9 mouse cellular contexts compared by ENCODE assay signal in genomic region chr7:27384731-27385130, GRCm38 (mm10). TPM values are rescaled to one million over a fixed set of nuclear protein-coding genes. Genes with fewer than 3 reads are reported as not detected.
A peak's percentile ranks its signal among the peaks of the same experiment; 100 is the strongest.
DNase-seq lines count a peak whose midpoint lies in the region; ATAC-seq and TF ChIP-seq lines count a peak whose summit lies in the region.
"Had no signal": no experiment of that assay in that cellular context is flagged by ENCODE, and none has a peak within 500 bp of the region (broad histone marks: within the 10 kb centered on the region; RNA-seq: fewer than 3 reads in every experiment).

No protein-coding gene starts in this region.

- no peak overlapping the region for H3K9ac ChIP-seq in heart, adult 2 months (ENCODE audit: low read depth, low read length)
- no peak overlapping the region for H3K9ac ChIP-seq in heart, embryonic 11.5 days (ENCODE audit: low read depth, low read length)
- H3K9ac ChIP-seq: midbrain, embryonic 12.5 days had no signal

- H3K9me3 ChIP-seq in heart, embryonic 11.5 days (replicated peaks; ENCODE audit: control insufficient read depth, low read length), result no peaks in the 10 kb centered on the region
- H3K9me3 ChIP-seq: midbrain, embryonic 12.5 days had no signal

- no peaks in the 10 kb centered on the region for H3K36me3 ChIP-seq in heart, adult 2 months (ENCODE audit: control insufficient read depth, insufficient read depth, low read length)
- no peaks in the 10 kb centered on the region for H3K36me3 ChIP-seq in heart, embryonic 11.5 days (ENCODE audit: control insufficient read depth, insufficient read depth, low read length)
- H3K36me3 ChIP-seq: midbrain, embryonic 12.5 days had no signal

- H3K27me3 ChIP-seq in heart, adult 2 months (ENCODE audit: control insufficient read depth, insufficient read depth, low read length), result no peaks in the 10 kb centered on the region; the same call in 1 of the 2 replicates
- H3K27me3 ChIP-seq in heart, embryonic 11.5 days (ENCODE audit: control insufficient read depth, insufficient read depth, low read length), result peaks cover 3% of the 10 kb centered on the region; the same call in 1 of the 2 replicates

- no peak for ATAC-seq in heart, embryonic 11.5 days (replicated peaks; ENCODE audit: insufficient number of reproducible peaks, low FRiP score, low TSS enrichment)

- 44% methylated on average over 4 of the region's 4 CpGs for WGBS in heart, adult 2 months
- WGBS in heart, embryonic 11.5 days (ENCODE audit: insufficient replicate concordance), result 36% methylated on average over 4 of the region's 4 CpGs

- no peak for TF ChIP-seq POLR2A in heart, adult 2 months (IDR thresholded peaks at IDR 0.05; ENCODE audit: insufficient read depth, low read depth, low read length)

- H3K4me1 ChIP-seq in heart, adult 2 months (ENCODE audit: control insufficient read depth, insufficient read depth, low read length), result no peaks in the 10 kb centered on the region
- no peaks in the 10 kb centered on the region for H3K4me1 ChIP-seq in heart, embryonic 11.5 days (ENCODE audit: control insufficient read depth, insufficient read depth, low read length)
- H3K4me1 ChIP-seq: midbrain, embryonic 12.5 days had no signal

- no peak overlapping the region for H3K4me2 ChIP-seq in heart, embryonic 11.5 days
- H3K4me2 ChIP-seq: midbrain, embryonic 12.5 days had no signal

- peak; percentile 46 to 80 for DNase-seq in heart, adult 2 months
- peak; percentile 84 for DNase-seq in CD4-positive, CD25-positive, alpha-beta regulatory T cell, adult 2 months (ENCODE audit: low read depth, low spot score)
- peak; percentile 73 to 87 for DNase-seq in adrenal gland, postnatal 36 days
- peak; percentile 15 to 39 for DNase-seq in heart, adult 9 months (ENCODE audit: low spot score in 2 of 2)
- DNase-seq in liver, result peak; percentile 77
- DNase-seq in retina, postnatal 1 day, result peak; percentile 74
- DNase-seq in left cerebral cortex, adult 11 months (ENCODE audit: low spot score), result no peak

- H3K27ac ChIP-seq in heart, adult 2 months, result no peak overlapping the region
- no peak overlapping the region for H3K27ac ChIP-seq in heart, embryonic 11.5 days (ENCODE audit: low read depth, low read length)
- H3K27ac ChIP-seq: midbrain, embryonic 12.5 days had no signal

- H3K4me3 ChIP-seq in heart, adult 2 months, result no peak overlapping the region
- no peak overlapping the region for H3K4me3 ChIP-seq in heart, embryonic 11.5 days (ENCODE audit: low read depth, low read length)
- H3K4me3 ChIP-seq: midbrain, embryonic 12.5 days had no signal

- intact Hi-C loops in heart, adult 2 months (cut with DNase I), result loop anchor here (1.0 to 5.0 kb wide), 2 partner anchors 48 to 82 kb away; no protein-coding TSS in a partner anchor

- TF ChIP-seq CTCF in heart, adult 2 months (IDR thresholded peaks at IDR 0.05), result peak; percentile 87

- no peak for TF ChIP-seq EP300 in heart, adult 2 months (IDR thresholded peaks at IDR 0.05; ENCODE audit: insufficient read depth, low read depth, low read length)

- no peaks in the 10 kb centered on the region for H3K79me2 ChIP-seq in heart, adult 2 months (replicated peaks; ENCODE audit: control insufficient read depth, insufficient read depth, low read length)

RNA-seq across cellular contexts. Expression of gene Gm20479, which starts 27.5 kb away (rescaled TPM):
- total RNA-seq in heart, adult 2 months (2021), result under 1 TPM in 1 of 2 experiments, not detected in 1; 0.52 TPM
- not detected in 2 replicates for polyA plus RNA-seq in heart, adult 2 months (2012; rRNA removed)
- 1.6 and 2.1 TPM in 2 replicates for polyA plus RNA-seq in heart, embryonic 11.5 days (2014; fragmentation: Nextera tagmentation; extraction: Ambion mirVana)
- 1 to 10 TPM in 1 of 2 experiments, not detected in 1; 6.1 TPM for total RNA-seq in adrenal gland, postnatal 36 days (2021)

RNA-seq across cellular contexts. Expression of gene Shkbp1, which starts 28.9 kb away (rescaled TPM):
- total RNA-seq in heart, adult 2 months (2021), result 1 to 10 TPM; 4.6 to 7.1 TPM
- polyA plus RNA-seq in heart, adult 2 months (2012; rRNA removed), result 17.3 and 20.2 TPM in 2 replicates
- polyA plus RNA-seq in heart, embryonic 11.5 days (2014; fragmentation: Nextera tagmentation; extraction: Ambion mirVana), result 33.3 and 34.1 TPM in 2 replicates
- 10 to 100 TPM; 22.3 TPM for total RNA-seq in adrenal gland, postnatal 36 days (2021)

RNA-seq across cellular contexts. Expression of gene Ltbp4, which starts 47.2 kb away (rescaled TPM):
- 100 to 1,000 TPM; 187 to 221 TPM for total RNA-seq in heart, adult 2 months (2021)
- polyA plus RNA-seq in heart, adult 2 months (2012; rRNA removed), result 349 and 374 TPM in 2 replicates
- polyA plus RNA-seq in heart, embryonic 11.5 days (2014; fragmentation: Nextera tagmentation; extraction: Ambion mirVana), result 28.9 and 31.5 TPM in 2 replicates
- total RNA-seq in adrenal gland, postnatal 36 days (2021), result 10 to 100 TPM; 77.8 to 94.6 TPM
